Mouse (Mus musculus): ENCODE measurements around the gene Rbms3.

Gene Rbms3

DNA sequence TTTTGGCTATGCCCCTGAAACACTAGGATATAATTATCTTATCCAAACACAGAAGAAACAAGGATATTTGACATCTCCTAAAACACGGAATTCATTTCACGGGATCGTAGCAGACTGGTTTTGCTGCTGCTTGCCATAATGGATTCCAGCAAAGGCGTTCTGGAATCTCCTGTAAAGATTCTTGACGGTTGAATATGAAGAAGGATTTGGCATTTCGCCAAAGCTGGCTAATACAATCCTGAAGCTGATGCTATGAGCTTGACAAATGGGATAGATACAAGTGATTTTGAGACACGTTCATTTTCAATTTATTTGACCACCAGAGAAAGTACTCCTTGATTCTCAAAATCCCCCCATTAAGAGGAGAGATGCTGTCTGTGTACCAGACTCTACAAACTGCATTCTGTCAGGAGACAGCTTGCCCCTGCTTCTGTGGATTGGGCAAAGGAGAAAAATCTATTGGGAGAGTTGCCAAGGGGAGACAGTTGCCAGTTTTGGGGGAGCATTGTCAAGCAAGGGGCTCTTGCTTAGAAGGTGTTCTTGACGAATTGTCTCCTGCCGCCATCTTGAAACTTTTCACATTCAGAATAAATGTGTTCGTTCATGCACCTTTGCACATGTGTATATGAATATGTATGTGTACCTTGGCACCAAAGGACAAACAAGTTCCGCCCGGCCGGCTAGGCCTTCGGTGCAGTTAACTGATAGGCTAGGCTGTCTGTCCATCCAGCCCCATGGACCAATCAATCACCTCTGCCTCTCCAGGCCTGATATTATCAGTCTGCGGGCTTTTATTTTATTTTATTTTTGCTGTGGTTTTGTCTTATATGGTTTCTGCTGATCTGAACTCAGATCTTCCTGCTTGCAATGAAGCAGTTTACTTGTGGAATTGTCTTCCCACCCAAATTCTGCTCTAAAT is 442.3 kb downstream of the Rbms3 start:
- DNase-seq (ENCODE audit: low spot score), result no peak

DNA sequence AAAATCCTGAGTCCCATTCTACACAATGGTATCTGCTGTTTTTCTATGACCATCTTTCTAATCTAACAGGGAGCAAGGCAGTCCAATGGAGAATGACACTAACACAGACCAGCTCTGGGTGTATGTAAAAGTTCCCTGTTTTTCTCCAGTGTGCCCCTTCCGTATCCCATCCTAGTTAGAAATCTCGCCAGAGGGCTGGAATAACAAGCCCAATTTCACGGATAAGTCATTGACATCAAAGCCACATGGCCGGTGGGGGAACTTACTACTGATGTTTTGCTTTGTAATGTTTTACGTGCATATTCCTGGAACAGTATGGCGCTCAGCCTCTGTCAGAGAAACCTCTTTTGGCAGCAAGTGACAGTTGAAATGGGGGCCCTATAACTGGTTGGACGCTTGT is 449.1 kb downstream of the Rbms3 start:
- no peak for DNase-seq (ENCODE audit: low spot score)

DNA sequence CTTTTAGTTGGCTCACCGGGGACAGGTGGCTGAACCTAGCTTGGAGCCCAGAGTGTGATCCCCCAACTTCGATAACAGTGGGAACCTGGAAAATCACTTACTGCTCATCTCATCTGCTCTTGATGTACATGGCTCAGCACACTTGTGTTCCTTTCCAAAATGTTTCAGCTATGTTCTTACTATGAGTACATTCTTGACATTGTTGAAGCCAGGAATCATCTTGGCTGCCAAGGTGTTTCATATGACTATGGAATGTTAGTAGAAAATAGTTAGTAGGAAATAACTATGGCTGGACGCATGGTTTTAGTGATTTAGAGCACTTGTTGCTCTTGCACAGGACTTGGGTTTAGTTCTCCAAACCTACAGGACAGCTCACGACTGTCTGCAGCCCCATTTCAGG is 451.3 kb downstream of the Rbms3 start:
- DNase-seq (ENCODE audit: low spot score), result no peak

DNA sequence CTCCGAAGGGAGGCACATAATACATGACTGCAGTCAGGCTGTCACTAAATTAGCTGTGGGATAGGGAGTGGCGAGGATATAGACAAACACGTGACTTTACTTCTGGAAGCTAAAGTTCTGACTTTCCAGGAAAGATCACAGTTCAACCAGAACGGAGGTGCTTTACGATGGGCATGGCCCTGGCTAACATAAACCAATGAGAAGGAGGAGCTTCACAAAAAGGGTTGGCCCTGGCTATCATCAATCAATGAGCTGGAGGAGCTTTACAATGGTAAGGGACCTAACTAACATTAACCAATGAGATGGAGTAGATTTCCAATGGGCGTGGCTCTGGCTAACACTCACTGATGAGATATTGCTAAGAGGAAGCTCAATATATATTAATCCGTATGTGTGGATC is 457.2 kb downstream of the Rbms3 start:
- DNase-seq (ENCODE audit: low spot score), result no peak

DNA sequence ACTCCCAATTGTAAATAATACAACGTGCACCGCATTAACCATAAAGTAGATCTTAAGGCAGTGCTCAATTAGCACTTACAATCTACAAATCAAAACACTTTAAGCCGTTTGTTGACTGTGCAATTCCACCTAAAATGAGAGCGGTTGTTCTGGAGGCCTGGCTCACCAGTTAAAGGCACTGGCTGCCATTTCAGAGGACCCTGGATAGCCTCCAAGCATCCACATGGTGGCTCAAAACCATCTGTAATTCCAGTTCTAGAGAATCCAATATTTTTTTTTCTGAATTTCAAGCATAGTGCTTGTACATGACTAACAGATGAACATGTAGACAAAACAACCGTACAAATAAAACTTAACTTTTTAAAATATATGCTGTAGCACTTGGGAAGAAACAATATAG is 460.5 kb downstream of the Rbms3 start:
- DNase-seq (ENCODE audit: low spot score), result no peak

DNA sequence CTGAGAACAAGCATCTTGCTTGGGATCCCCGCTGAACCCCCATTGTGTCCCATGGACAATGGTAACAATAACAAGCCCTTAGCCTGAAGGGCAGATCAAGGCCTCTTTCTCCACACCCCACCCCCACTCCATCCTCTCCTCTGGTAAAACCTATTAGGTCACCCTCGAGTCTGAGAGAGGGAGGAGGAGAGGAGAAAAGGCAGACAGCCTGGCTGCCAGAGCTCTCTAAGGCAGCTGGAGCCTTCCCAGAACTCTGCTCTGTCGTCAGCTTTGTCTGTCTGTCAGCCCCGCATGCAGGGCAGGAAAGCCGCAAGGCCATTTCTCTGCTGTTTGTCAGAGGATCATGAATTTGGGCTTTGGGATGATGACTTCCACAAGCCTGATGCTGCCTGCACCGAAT is 466.6 kb downstream of the Rbms3 start:
- DNase-seq (ENCODE audit: low spot score), result no peak

DNA sequence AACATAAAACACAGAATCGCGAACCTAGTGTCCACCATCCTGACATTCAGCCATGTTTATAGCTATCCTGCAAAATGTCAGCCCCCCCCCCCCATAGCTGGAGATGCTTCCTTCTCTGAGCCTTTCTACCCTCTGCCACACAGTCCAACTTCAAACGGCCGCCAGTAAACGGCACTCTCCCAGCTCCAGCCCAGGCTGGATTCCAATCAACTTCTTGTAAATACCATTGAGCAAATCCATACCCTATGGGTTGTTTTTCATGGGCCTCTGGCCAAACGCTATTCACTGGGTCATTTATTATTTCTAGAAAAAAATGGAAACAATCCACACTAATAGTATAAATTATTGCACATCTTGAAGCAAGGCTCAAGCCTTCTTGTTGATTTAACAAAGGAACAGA is 468.6 kb downstream of the Rbms3 start:
- DNase-seq (ENCODE audit: low spot score), result no peak

DNA sequence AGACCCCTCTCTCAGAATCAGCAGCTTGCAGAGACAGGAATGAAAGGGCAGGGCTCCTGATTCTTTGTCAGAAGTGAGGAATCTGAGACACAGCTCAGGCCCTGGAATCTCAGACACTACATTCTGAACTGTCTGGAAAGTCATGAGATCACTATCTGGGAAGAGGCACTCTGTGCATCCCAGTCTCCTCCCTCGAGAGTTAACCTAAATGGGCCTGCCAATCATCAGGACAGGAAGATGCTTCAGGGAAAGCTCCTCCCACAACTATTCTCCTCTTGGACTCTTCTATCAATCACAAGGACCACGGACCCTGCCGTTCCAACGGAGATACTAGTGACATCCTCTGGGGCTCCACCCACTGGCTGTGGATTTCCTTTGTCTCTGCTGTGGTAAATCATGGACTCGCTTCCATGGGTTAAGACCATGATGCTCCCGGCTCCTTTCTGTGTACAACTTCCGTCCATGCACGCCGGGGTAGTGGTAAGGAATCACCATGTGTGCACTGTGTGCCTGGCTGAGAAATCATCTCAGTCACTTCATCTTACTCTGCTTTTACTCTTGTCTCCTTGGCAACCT is 473.3 kb downstream of the Rbms3 start:
- DNase-seq (ENCODE audit: low spot score), result no peak

DNA sequence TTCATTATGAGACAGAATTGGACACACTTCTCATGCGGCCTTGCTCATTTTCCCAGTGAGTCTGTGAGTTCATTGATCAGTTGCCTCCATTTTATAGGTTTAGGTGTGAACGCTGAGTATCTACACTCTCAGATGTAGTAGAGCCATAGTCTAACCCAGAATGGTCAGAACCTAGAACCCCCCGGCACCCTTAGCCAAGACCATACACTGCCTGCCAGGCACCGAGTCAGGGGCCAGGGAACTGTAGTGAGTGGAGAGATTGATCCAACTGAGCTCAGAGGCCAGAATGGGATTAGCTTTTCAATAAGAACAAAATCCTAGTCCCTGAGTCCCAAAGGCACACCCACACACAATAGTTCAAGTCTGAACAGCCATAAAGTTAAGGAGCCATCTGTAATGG is 475.1 kb downstream of the Rbms3 start:
- no peak for DNase-seq (ENCODE audit: low spot score)

DNA sequence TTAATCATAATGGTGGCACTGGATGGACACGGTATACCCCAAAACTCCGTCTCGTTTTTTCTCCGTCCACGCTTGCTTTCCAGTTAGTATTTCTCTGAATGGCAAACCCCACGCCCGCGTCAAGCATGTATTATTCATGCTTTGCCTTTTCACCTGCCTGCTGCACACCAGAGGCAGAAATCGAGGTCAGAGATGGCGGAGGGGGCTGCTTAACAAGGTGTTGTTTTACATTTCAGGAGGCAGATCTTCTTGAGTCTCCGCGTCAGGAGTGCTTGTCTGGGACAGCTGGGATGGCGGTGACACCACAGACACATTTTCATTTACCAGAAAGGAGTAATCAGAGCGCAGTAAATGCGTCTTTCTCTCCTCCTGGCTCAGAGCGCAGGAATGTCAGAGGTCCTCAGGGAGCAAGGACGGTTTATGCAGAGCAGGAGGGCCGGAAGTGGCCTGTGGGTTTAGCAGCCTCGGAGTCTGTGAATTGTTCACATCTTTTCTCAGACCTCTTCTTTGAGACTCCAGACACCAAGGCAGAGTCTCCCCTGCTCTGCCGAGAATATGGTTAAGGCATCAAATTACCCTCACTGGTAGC is 475.9 kb downstream of the Rbms3 start:
- no peak for DNase-seq (ENCODE audit: low spot score)

DNA sequence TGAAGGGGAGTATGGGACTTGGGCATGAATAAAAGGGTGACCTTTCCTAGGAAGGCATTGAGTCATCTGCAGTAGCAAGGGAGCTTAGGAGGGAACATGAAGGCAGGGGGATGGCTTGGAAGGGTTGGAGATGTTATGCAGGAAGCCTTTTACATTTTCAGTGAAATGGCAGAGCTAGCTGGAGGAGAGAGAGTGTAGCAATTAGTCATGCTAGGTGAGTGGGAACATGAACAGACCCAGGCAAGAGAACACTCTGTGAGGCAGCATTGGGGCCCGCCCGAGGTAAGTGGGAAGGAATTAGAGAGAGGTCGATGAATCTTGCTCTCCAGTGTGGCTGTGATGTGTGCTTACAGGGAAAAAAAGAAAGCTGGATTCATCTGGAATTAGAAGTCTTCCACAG is 477.8 kb downstream of the Rbms3 start:
- DNase-seq (ENCODE audit: low spot score), result no peak

DNA sequence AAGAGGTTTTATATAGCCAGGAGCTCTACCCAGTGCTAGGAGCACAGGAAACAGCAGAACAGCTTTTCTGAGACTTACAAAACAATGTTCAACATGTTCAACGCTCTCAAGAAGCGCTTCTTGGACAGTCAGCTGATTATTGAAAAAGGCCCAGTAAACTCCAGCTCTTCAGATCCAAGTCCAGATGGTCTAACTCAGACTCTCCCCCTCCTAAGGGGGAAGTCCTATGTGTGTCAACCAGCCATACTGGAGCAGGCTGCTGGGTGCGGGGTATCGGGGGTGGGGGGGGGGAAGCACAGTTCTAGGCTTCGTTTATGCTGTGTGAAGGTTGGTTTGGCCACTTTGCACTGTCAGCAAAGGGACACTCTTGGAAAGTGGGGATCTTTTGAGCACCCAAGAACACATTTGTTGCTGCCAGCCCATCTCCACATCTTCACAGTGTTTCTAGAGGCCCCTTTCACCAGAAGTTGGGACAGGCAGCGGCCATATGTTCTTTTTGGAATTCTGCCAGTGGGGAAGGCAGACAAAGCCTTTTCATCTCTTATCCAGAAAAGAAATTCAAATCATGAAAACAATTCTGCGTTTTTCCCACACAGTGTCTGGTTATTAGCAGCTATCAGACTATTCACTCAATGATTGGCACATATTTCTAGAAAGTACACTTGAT is 485.5 kb downstream of the Rbms3 start:
- no peak for DNase-seq (ENCODE audit: low spot score)

DNA sequence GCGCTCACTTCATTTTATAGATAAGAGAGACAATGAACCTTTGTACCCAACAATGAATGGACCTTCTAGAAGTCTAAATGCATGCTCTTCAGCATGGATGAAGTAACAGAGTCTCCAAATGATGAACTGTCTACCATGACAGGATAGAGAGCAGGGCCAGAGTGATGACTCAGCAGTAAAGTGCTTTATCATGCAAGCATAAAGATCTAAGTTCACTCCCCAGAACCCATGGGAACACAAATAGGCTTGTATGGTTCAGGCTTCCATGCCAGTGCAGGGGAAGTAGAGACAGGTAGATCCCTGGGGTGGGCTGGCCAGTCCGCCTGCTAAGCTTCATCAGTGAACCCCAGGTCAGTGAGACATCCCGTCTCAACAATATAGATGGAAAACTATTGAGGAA is 489.7 kb downstream of the Rbms3 start:
- DNase-seq (ENCODE audit: low spot score), result no peak

DNA sequence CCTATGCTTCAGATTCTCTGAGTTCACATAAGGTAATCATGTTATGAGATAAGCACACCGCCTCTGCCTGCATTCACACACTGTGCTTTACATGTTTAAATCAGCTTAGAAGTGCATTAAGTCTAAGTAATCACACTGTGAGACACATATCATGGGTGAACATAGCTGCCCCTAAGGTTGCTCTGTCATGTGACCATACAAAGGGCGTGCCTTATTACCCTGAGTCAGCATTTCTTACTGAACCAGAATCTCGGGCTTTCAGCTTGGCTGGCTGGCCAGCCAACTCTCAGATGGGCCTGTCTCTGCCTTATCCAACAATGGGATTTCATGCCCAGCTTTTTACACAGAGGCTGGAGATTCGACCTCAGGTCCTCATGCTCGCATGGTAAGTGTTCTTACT is 493.3 kb downstream of the Rbms3 start:
- DNase-seq (ENCODE audit: low spot score), result no peak

DNA sequence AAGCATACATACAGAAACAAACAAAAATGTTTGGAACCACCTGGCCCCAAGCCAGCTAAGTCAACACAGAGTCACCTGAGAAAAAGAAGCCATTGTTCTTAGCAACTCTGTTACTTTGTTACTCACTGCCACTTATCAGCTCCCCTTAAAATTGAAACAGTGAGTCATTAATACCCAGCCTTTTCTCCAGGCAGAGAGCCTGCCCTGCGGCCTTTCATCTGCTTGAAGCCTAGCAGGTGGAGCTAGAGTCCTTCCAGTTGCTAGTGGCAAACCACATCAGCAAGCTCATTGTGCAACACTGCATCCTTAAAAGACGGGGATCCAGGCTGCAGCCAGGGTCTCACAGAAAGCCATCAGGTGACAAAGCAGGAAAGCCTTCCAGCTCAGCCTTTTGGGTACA is 495.7 kb downstream of the Rbms3 start:
- peak; percentile 55 for DNase-seq (ENCODE audit: low spot score)

DNA sequence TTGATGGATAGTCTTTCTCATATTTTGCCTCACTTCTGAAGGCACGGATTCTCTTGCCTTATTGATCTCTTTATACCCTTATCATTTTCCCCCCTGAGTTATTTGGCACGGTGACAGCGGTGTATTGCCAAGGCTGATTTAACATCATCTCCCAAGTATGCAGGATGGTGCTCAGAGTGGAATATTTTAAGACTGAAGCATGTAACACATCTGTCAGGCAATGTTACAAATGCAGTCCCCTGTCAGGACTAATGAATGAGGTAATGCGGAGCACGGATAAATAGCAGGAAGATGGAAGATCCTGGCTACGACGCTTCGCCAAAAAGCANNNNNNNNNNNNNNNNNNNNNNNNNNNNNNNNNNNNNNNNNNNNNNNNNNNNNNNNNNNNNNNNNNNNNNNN is 502.9 kb downstream of the Rbms3 start:
- no peak for DNase-seq (ENCODE audit: low spot score)

DNA sequence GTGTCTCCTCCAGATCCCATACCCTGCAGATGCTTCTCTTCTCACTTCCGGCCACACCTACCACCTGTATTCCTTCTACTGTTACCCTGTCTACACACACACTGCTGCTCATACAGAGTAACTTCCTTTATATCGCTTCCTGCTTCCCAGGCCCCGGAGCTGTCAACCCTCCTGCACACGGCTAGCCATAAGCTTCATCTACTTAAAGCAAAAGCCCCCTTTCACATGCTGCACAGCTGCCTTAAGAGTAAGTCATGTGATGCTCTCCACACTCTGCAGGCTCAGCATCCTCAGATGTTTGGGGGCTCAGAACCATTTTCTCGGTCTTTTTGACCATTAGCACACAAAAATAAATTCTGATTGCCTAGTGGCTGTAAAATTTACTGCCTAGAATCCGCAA is 503.9 kb downstream of the Rbms3 start:
- no peak for DNase-seq (ENCODE audit: low spot score)

DNA sequence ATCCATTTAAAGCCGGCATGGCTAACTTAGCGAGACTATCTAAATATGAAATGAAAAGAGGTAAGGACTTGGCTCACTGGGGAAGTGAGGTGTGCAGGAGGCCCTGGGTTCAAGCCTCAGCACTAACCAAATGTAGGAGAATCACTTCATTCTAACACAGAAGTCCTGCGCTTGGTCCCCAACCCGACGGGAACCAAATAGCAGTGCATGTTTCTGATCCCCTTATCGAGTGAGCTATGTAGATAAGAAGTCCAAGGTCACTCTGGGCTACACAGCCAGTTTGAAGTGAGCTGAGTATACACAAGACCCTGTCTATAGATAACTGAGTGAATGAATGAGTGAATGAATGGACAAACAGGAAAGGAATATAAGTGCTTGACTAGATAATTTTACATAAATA is 508.1 kb downstream of the Rbms3 start:
- no peak for DNase-seq (ENCODE audit: low spot score)

DNA sequence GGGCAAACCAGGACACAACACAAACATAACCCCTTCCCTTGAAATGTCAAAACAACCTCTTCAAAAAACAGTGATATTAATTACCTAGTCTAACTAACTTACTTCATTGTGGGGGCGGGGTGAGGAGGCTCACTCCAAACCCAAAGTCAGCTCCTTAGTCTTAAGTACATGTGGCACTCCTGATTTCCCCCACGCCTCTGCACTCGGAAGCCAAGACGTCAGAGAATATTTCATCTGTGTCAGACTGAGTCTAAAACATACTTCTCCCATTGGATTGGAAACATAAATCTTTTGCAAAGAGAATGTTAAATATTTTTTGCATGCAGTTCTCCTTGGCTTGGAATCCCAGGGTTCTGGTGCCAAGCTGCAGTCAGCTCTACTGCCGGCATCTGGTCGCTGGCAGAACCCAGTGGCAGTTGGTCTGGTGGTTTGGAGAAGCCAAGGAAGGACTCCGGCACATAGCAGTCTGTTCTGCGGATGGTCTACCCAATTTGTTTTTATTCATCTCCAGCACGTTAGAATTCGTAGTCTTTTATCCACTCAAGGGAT is 512.5 kb downstream of the Rbms3 start:
- no peak for DNase-seq (ENCODE audit: low spot score)

DNA sequence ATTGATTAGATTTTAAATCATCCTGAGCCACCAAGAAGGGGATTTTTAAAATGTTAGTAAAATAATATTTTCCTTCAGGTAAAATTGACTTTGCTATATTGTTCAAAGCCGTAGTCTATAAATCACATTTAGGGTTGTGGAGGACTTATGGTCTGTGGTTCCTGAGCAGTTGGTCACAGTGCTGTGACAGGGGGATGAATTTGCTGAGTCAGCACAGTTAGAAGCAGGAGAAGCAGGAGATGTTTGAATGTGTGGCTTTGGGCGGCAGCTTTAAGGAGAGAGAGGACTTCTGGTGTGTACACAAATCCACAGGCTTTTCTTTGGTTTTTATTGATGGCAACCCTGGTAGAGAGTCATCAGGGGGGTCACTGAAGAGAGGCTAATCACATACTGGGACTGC is 514.1 kb downstream of the Rbms3 start:
- no peak for DNase-seq (ENCODE audit: low spot score)

DNA sequence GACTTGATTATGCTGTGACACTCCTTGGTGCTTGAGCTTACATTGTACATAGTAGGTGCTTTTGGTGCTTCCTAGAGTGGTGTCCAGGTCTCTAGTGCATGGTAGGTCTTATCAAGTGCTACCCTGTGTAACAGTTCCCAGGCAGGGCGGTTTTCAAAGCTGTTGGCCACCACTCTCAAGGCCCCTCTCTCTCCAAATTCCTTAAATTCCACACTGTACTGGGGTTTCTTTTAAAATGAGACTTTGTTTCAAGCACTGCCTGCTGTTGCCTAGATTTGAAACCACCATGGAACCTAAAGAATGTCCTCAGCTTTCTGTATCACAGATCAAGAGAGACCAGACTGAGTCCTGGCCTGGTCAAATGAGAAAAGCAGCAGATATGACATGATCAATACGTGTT is 516.1 kb downstream of the Rbms3 start:
- no peak for DNase-seq (ENCODE audit: low spot score)

DNA sequence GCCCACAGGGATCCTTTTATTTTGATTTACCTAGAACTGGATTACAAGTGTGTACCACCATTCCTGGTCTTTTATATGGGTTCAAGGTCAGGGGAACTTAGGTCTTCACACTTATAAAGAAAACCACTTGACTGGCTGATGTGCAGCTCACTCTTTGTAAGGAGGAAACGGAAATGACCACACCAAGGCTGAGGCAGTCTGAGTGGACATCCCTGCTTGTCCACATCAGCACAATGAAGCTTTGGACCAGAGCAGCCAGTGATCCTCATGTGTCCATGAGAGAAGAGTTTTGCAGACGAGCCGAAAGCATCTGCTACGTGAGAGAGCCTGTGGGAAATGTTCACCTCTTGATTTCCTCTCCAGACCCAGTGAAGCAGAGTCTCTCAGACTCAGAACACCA is 521.8 kb downstream of the Rbms3 start:
- DNase-seq (ENCODE audit: low spot score), result no peak
